Mouse (Mus musculus) cortical plate, adult 2 months (tissue): ENCODE measurements around the gene Nphs1.

ENCODE experiments used
- CTCF ChIP-seq: fragments of 200-500 bp; IDR thresholded peaks from 2 replicates; pipeline ENCODE4 v1.5.1; 2011; ENCODE audit warnings: mild to moderate bottlenecking, control low read depth, low read length; ENCODE audit not compliant: insufficient read depth; ENCODE audit errors: extremely low read depth
- POLR2A ChIP-seq: fragments of 200-500 bp; IDR thresholded peaks from 2 replicates; pipeline ENCODE4 v1.6.1; 2011; ENCODE audit warnings: mild to moderate bottlenecking, low read length, control low read depth; ENCODE audit not compliant: insufficient read depth; ENCODE audit errors: extremely low read depth

DNA sequence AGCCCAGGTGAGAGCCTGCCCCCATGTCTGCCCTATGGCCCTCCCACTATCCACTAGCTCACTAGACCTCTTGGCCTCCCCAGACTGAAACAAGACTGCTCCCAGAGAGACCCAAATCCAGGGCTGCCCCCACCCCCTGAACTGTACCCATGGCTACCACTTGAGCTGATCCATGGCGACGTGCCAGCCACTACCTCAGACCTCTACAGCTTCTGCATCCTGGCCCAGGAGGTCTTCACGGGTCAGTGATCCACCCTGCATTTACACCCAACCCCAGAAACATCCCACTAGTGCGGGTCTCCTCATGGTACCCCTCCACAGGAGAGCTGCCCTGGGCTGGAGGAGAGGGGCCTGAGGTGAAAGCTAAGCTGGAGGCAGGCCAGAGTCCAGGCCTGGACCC, 62.3 kb downstream of the Nphs1 start:
- TF ChIP-seq POLR2A (no peak), CTCF (no peak)
